Mouse (Mus musculus): ENCODE data around the gene Vsig8. TPM values are rescaled to one million over a fixed set of nuclear protein-coding genes. Genes with fewer than 3 reads are reported as not detected.

Gene Vsig8
- polyA plus RNA-seq, 1 experiment = not detected

DNA sequence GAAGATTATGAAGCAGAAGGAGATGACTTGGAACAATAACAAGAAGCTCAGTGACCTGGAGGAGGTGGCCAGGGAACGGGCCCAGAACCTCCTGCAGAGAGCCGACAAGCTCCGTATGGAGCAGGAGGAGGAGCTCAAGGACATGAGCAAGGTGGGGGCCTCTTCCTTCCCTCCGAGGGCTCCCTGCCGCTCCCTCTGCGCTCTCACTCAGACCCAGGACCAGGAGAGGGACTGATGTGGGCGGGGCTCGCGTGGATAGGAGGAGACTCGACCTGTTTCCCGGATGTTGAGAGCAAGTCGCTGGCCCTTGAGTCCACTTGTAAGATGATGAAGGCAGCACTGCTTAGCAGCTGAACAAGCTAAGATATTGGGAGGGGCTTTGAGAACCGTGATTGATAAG is 23.2 kb upstream of the Vsig8 start:
- Histone ChIP-seq H3K4me3 (no peak overlapping the region), H3ac (ENCODE audit: control insufficient read depth, insufficient read length) (no peak overlapping the region), H3K36me3 (ENCODE audit: control insufficient read depth, insufficient read depth) (no peaks in the 10 kb centered on the region), H3K79me2 (ENCODE audit: control insufficient read depth, insufficient read depth) (no peaks in the 10 kb centered on the region), H3K4me2 (ENCODE audit: low read depth) (no peak overlapping the region), H3K27me3 (ENCODE audit: control insufficient read depth, insufficient read depth, insufficient read length) (no peaks in the 10 kb centered on the region)
- TF ChIP-seq TCF3 (IDR thresholded peaks at IDR 0.05; ENCODE audit: insufficient read length, low read depth) (no peak), REST (IDR thresholded peaks at IDR 0.05; ENCODE audit: insufficient read depth, insufficient read length) (no peak), MYOG (IDR thresholded peaks at IDR 0.05; ENCODE audit: control insufficient read depth in 1 of 3, insufficient read depth in 1 of 3, insufficient read length in 2 of 3, low read depth in 2 of 3) (no peak), MYOD1 (IDR thresholded peaks at IDR 0.05; ENCODE audit: control insufficient read depth in 1 of 3, insufficient read length in 2 of 3, low read depth in 2 of 3) (no peak), POLR2A (IDR thresholded peaks at IDR 0.05; ENCODE audit: insufficient read length, low read depth) (no peak), CEBPB (IDR thresholded peaks at IDR 0.05; ENCODE audit: insufficient read depth, poor library complexity, severe bottlenecking) (no peak), MAX (IDR thresholded peaks at IDR 0.05; ENCODE audit: low read depth) (no peak), USF1 (IDR thresholded peaks at IDR 0.05; ENCODE audit: low read depth) (no peak), POLR2AphosphoS2 (IDR thresholded peaks at IDR 0.05; ENCODE audit: insufficient read length, low read depth) (no peak), TCF12 (IDR thresholded peaks at IDR 0.05; ENCODE audit: insufficient read depth, poor library complexity, severe bottlenecking) (no peak), SRF (IDR thresholded peaks at IDR 0.05; ENCODE audit: control insufficient read depth, insufficient read length, low read depth) (no peak), E2F4 (IDR thresholded peaks at IDR 0.05; ENCODE audit: insufficient read depth) (no peak)

GRCm38 (mm10) chr1:172535116-172535515 is 20.6 kb upstream of the Vsig8 start:
- Histone ChIP-seq H3K79me2 (ENCODE audit: control insufficient read depth, insufficient read depth) (no peaks in the 10 kb centered on the region), H3K4me2 (ENCODE audit: low read depth) (no peak overlapping the region), H3K4me3 (no peak overlapping the region), H3K36me3 (ENCODE audit: control insufficient read depth, insufficient read depth) (no peaks in the 10 kb centered on the region), H3K27me3 (ENCODE audit: control insufficient read depth, insufficient read depth, insufficient read length) (no peaks in the 10 kb centered on the region), H3ac (ENCODE audit: control insufficient read depth, insufficient read length) (no peak overlapping the region)
- TF ChIP-seq TCF3 (IDR thresholded peaks at IDR 0.05; ENCODE audit: insufficient read length, low read depth) (no peak), MYOG (IDR thresholded peaks at IDR 0.05; ENCODE audit: control insufficient read depth in 1 of 3, insufficient read depth in 1 of 3, insufficient read length in 2 of 3, low read depth in 2 of 3) (no peak), CEBPB (IDR thresholded peaks at IDR 0.05; ENCODE audit: insufficient read depth, poor library complexity, severe bottlenecking) (no peak), REST (IDR thresholded peaks at IDR 0.05; ENCODE audit: insufficient read depth, insufficient read length) (no peak), MYOD1 (IDR thresholded peaks at IDR 0.05; ENCODE audit: control insufficient read depth in 1 of 3, insufficient read length in 2 of 3, low read depth in 2 of 3) (no peak), E2F4 (IDR thresholded peaks at IDR 0.05; ENCODE audit: insufficient read depth) (no peak), MAX (IDR thresholded peaks at IDR 0.05; ENCODE audit: low read depth) (no peak), USF1 (IDR thresholded peaks at IDR 0.05; ENCODE audit: low read depth) (no peak), TCF12 (IDR thresholded peaks at IDR 0.05; ENCODE audit: insufficient read depth, poor library complexity, severe bottlenecking) (no peak), SRF (IDR thresholded peaks at IDR 0.05; ENCODE audit: control insufficient read depth, insufficient read length, low read depth) (no peak), POLR2A (IDR thresholded peaks at IDR 0.05; ENCODE audit: insufficient read length, low read depth) (no peak), POLR2AphosphoS2 (IDR thresholded peaks at IDR 0.05; ENCODE audit: insufficient read length, low read depth) (no peak)

- no peak overlapping the region for H3ac ChIP-seq (ENCODE audit: control insufficient read depth, insufficient read length)
- H3K27me3 ChIP-seq (ENCODE audit: control insufficient read depth, insufficient read depth, insufficient read length) = peaks cover 5% of the 10 kb centered on the region
- H3K4me2 ChIP-seq (ENCODE audit: low read depth) = no peak overlapping the region
Observed at GRCm38 (mm10) chr1:172539827-172540226, 15.9 kb upstream of the Vsig8 start.

GRCm38 (mm10) chr1:172540283-172540820 is 15.4 kb upstream of the Vsig8 start:
- no peak overlapping the region for H3K4me2 ChIP-seq (ENCODE audit: low read depth)
- H3K4me3 ChIP-seq = no peak overlapping the region
- TF ChIP-seq MAX (IDR thresholded peaks at IDR 0.05; ENCODE audit: low read depth) (no peak), TCF3 (IDR thresholded peaks at IDR 0.05; ENCODE audit: insufficient read length, low read depth) (no peak), CEBPB (IDR thresholded peaks at IDR 0.05; ENCODE audit: insufficient read depth, poor library complexity, severe bottlenecking) (no peak), POLR2A (IDR thresholded peaks at IDR 0.05; ENCODE audit: insufficient read length, low read depth) (no peak), USF1 (IDR thresholded peaks at IDR 0.05; ENCODE audit: low read depth) (no peak), E2F4 (IDR thresholded peaks at IDR 0.05; ENCODE audit: insufficient read depth) (no peak), MYOG (IDR thresholded peaks at IDR 0.05; ENCODE audit: control insufficient read depth in 1 of 3, insufficient read depth in 1 of 3, insufficient read length in 2 of 3, low read depth in 2 of 3) (no peak), TCF12 (IDR thresholded peaks at IDR 0.05; ENCODE audit: insufficient read depth, poor library complexity, severe bottlenecking) (no peak), REST (IDR thresholded peaks at IDR 0.05; ENCODE audit: insufficient read depth, insufficient read length) (no peak), MYOD1 (IDR thresholded peaks at IDR 0.05; ENCODE audit: control insufficient read depth in 1 of 3, insufficient read length in 2 of 3, low read depth in 2 of 3) (no peak), SRF (IDR thresholded peaks at IDR 0.05; ENCODE audit: control insufficient read depth, insufficient read length, low read depth) (no peak), POLR2AphosphoS2 (IDR thresholded peaks at IDR 0.05; ENCODE audit: insufficient read length, low read depth) (no peak)
- H3K27me3 ChIP-seq (ENCODE audit: control insufficient read depth, insufficient read depth, insufficient read length) = peaks cover 5% of the 10 kb centered on the region
- no peak overlapping the region for H3ac ChIP-seq (ENCODE audit: control insufficient read depth, insufficient read length)
- no peaks in the 10 kb centered on the region for H3K79me2 ChIP-seq (ENCODE audit: control insufficient read depth, insufficient read depth)
- H3K36me3 ChIP-seq (ENCODE audit: control insufficient read depth, insufficient read depth) = no peaks in the 10 kb centered on the region

More at GRCm38 (mm10) chr1:172539827-172540226, 15.9 kb upstream of the Vsig8 start:
- Histone ChIP-seq H3K36me3 (ENCODE audit: control insufficient read depth, insufficient read depth) (no peaks in the 10 kb centered on the region), H3K4me3 (no peak overlapping the region), H3K79me2 (ENCODE audit: control insufficient read depth, insufficient read depth) (no peaks in the 10 kb centered on the region)
- TF ChIP-seq E2F4 (IDR thresholded peaks at IDR 0.05; ENCODE audit: insufficient read depth) (no peak), SRF (IDR thresholded peaks at IDR 0.05; ENCODE audit: control insufficient read depth, insufficient read length, low read depth) (no peak), TCF3 (IDR thresholded peaks at IDR 0.05; ENCODE audit: insufficient read length, low read depth) (no peak), POLR2A (IDR thresholded peaks at IDR 0.05; ENCODE audit: insufficient read length, low read depth) (no peak), TCF12 (IDR thresholded peaks at IDR 0.05; ENCODE audit: insufficient read depth, poor library complexity, severe bottlenecking) (no peak), CEBPB (IDR thresholded peaks at IDR 0.05; ENCODE audit: insufficient read depth, poor library complexity, severe bottlenecking) (no peak), MYOD1 (IDR thresholded peaks at IDR 0.05; ENCODE audit: control insufficient read depth in 1 of 3, insufficient read length in 2 of 3, low read depth in 2 of 3) (no peak)
